Mouse (Mus musculus) embryonic facial prominence, embryonic 13.5 days (tissue): ENCODE measurements around the gene 2410137M14Rik. TPM values are rescaled to one million over a fixed set of nuclear protein-coding genes. Genes with fewer than 3 reads are reported as not detected.

Experiments
- ATAC-seq: fragments of 200-750 bp; cut with Nextera tagmentation; 2 replicates; pipeline ENCODE4 v1.8.0; 2017; ENCODE audit warnings: low read depth; ENCODE audit not compliant: insufficient number of reproducible peaks, insufficient read depth, low FRiP score, low TSS enrichment
- H3K27ac ChIP-seq: fragments of 300-500 bp; sonication (generic); 2 replicates; pipeline ENCODE4 v1.5.1; 2015; ENCODE audit warnings: moderate library complexity, mild to moderate bottlenecking, inconsistent platforms
- H3K27me3 ChIP-seq: fragments of 300-500 bp; sonication (generic); 2 replicates; pipeline ENCODE4 v1.6.1; 2015; ENCODE audit warnings: mild to moderate bottlenecking, inconsistent platforms
- H3K36me3 ChIP-seq: fragments of 300-500 bp; sonication (generic); 2 replicates; pipeline ENCODE4 v1.6.1; 2015; ENCODE audit warnings: mild to moderate bottlenecking, inconsistent platforms
- H3K4me1 ChIP-seq: fragments of 300-500 bp; sonication (generic); 2 replicates; pipeline ENCODE4 v1.6.1; 2015; ENCODE audit warnings: inconsistent platforms
- H3K4me2 ChIP-seq: fragments of 300-500 bp; sonication (generic); 2 replicates; pipeline ENCODE4 v1.6.1; 2015; ENCODE audit warnings: moderate library complexity, mild to moderate bottlenecking, inconsistent platforms
- H3K4me3 ChIP-seq: fragments of 300-500 bp; sonication (generic); 2 replicates; pipeline ENCODE4 v1.5.1; 2015; ENCODE audit warnings: mild to moderate bottlenecking, inconsistent platforms
- H3K9ac ChIP-seq: fragments of 300-500 bp; sonication (generic); 2 replicates; pipeline ENCODE4 v1.6.1; 2015; ENCODE audit warnings: mild to moderate bottlenecking, inconsistent platforms
- H3K9me3 ChIP-seq: fragments of 300-500 bp; sonication (generic); 2 replicates; pipeline ENCODE4 v1.6.1; 2016; ENCODE audit warnings: inconsistent platforms
- WGBS: fragments of 180-500 bp; shearing (Covaris S2); methylation state at CpG from one replicate; pipeline ENCODE4 v1.1.7; 2015; ENCODE audit warnings: mixed read lengths; 5-methylcytosine and 5-hydroxymethylcytosine counted together
- polyA plus RNA-seq: library from polyadenylated mRNA; unstranded; fragments of >200 nt; fragmentation: Nextera tagmentation; extraction: Ambion mirVana; gene quantifications from 2 replicates; pipeline ENCODE4 v1.2.1, GENCODE M21; 2015

Gene 2410137M14Rik
- polyA plus RNA-seq, 1 experiment from 2014 or later: not detected

DNA sequence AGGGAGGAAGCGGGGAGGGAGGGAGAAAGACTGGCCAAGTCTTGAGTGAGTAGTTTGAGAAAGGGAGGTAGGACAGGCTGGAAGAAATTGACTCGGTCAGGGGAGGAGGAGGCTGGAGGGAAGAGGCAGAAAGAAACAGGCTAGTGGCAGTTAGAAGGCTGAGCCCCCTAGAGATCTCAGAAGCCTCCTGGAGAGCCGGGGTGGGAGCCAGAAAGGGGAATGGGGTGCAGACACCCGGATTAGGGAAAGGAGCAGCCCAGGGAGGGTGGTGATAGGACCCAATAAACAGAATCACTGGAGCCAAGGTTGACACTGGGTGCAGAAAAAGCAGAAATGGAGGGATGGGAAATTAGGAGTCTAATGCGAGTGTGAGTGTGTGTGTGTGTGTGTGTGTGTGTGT, 37.3 kb downstream of the 2410137M14Rik start:
- Histone ChIP-seq H3K36me3 (peaks cover 5% of the 10 kb centered on the region), H3K9me3 (no peaks in the 10 kb centered on the region), H3K9ac (peak overlapping the region; percentile 64; the same call in 1 of the 2 replicates), H3K27me3 (peaks cover 81% of the 10 kb centered on the region), H3K4me1 (peaks cover 23% of the 10 kb centered on the region), H3K27ac (no peak overlapping the region), H3K4me3 (peak overlapping the region; percentile 45; the same call in 1 of the 2 replicates), H3K4me2 (peak overlapping the region; percentile 75; the same call in 1 of the 2 replicates)
- no peak for ATAC-seq
- 27% methylated on average over 5 of the region's 5 CpGs for WGBS

DNA sequence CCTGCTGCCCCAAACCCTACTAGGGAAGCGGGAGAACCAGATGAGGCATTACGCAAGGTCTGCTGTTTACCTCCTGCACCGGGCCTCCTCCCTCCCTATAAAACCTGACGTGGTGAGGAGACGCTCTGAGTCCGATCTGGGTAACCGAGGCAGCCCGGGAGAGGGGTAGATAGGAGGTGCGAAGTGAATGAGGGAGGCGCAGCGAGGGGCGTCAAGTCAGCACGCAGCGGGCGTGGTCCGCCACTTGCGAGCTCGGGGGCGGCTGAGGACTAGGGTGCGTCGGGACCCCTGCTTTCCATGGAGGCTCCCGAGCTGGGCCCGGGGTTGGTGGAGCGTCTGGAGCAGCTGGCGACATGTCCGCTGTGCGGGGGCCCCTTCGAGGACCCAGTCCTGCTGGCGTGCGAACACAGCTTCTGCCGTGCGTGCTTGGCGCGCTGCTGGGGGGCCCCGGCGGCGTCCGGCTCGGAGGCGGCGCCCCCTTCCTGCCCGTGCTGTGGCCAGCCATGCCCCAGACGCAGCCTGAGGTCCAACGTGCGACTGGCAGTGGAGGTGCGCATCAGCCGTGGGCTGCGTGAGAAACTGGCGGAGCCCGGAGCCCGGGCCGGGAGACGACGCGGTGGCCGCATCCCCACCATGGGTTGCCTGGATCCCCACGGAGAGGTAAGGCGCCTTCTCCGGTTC, 38.1 kb downstream of the 2410137M14Rik start, which contains the start of gene Rnf39:
TSS of gene Rnf39 (plus strand) at position 128 of the 681 bp plus-strand sequence.
- Histone ChIP-seq H3K27me3 (peaks cover 79% of the 10 kb centered on the region), H3K36me3 (no peaks in the 10 kb centered on the region), H3K4me2 (peak within 1 kb of the TSS; percentile 75), H3K4me1 (peaks cover 23% of the 10 kb centered on the region), H3K9me3 (no peaks in the 10 kb centered on the region), H3K9ac (peak within 1 kb of the TSS; percentile 64), H3K27ac (no peak within 1 kb of the TSS), H3K4me3 (peak within 1 kb of the TSS; percentile 45)
- no peak for ATAC-seq
- WGBS: 2% methylated on average over 59 of the region's 59 CpGs

DNA sequence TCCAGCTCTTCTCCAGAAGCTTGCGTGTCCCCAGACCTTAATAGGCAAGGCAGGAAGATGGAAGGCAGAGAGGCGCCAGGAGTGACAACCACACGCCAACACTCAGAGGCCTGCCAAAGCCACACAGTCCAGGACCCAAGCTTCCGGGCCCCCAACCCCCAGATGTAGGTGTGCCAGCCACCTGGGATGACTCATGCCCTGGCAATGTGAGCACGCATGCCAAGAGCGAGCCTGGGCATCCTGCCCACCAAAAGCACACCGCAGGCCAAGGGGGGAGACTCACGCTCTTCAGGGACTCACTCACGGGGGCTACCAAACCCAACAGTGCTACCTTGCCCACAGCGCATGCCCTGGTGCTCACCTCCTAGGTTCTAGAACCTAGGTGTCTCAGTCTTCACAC, 38.6 kb downstream of the 2410137M14Rik start:
- peak; percentile 63; the same call in 1 of the 2 replicates for ATAC-seq
- peaks cover 18% of the 10 kb centered on the region for H3K4me1 ChIP-seq
- no peaks in the 10 kb centered on the region for H3K9me3 ChIP-seq
- no peaks in the 10 kb centered on the region for H3K36me3 ChIP-seq
- WGBS: 51% methylated on average over 10 of the region's 10 CpGs
- peak overlapping the region; percentile 75 for H3K4me2 ChIP-seq
- peaks cover 83% of the 10 kb centered on the region for H3K27me3 ChIP-seq
- H3K27ac ChIP-seq: no peak overlapping the region
- H3K9ac ChIP-seq: no peak overlapping the region; the same call in 1 of the 2 replicates
- H3K4me3 ChIP-seq: peak overlapping the region; percentile 45

DNA sequence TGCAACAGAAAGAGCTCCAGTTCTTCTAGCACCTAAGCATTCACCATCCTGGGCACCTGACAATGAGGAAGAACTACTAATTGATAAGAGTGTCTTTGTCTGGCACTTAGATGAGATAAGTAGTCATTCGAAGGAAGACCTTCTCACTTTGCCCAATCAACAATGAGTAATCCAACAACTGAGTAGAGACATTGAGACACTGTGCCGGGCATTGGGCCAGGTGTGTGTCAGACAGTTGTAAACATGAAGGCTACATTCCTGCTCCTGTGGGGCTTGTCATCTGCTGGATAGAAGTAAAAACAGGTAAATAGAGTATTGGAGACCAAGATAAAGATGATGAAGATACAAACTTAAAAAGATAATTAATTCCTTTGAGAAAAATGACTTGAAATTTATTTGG, 43.0 kb downstream of the 2410137M14Rik start:
- no peaks in the 10 kb centered on the region for H3K9me3 ChIP-seq
- no peaks in the 10 kb centered on the region for H3K36me3 ChIP-seq
- no peak overlapping the region for H3K9ac ChIP-seq
- H3K27ac ChIP-seq: no peak overlapping the region
- no peak overlapping the region for H3K4me3 ChIP-seq
- peaks cover 9% of the 10 kb centered on the region for H3K4me1 ChIP-seq
- H3K27me3 ChIP-seq: peaks cover 50% of the 10 kb centered on the region
- no peak overlapping the region for H3K4me2 ChIP-seq
- ATAC-seq: no peak
- 88% methylated on average over 2 of the region's 2 CpGs for WGBS

DNA sequence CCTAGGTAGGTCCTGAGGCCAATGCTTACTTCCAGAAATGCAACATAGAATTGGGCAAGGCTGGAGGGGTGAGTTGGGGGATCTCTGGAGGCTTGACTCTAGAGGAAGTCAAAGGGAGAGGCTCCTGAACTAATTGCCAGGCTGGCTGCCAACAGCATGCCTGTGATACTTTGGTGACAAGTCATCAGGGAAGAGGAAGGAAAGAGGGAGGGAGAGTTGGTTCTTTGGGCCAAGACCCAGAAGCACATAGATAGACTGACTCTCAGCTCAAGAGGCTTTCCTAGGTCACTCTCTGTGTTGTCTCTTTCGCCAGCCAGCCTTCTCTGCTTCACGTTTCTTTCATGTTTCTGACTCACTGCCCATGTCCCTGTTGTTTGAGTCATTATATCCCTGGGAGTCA, 49.2 kb downstream of the 2410137M14Rik start:
- no peaks in the 10 kb centered on the region for H3K9me3 ChIP-seq
- no peaks in the 10 kb centered on the region for H3K36me3 ChIP-seq
- no peak overlapping the region for H3K27ac ChIP-seq
- H3K27me3 ChIP-seq: peaks cover 4% of the 10 kb centered on the region
- no peak overlapping the region for H3K4me2 ChIP-seq
- H3K4me1 ChIP-seq: no peaks in the 10 kb centered on the region
- 69% methylated on average over 2 of the region's 2 CpGs for WGBS
- no peak for ATAC-seq
- H3K9ac ChIP-seq: no peak overlapping the region
- H3K4me3 ChIP-seq: no peak overlapping the region

DNA sequence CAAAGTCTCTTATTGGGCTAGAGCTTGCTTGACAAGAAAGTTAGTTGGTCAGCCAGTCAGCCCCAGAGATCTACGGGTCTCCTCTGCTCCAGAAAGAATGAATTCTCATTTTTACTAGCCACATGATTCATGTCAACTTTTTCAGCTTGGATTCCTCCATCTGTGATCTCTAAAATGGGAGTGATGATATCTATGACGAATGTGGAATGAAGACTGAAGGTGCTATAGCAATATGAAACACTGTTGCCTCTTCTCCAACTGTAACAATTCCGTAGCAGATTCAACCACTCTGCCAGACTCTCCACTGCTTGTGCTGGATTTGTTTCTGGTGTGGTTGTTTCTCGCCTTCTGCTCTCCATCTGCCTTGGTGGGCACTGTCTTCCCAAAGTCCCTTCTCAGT, 49.9 kb downstream of the 2410137M14Rik start:
- Histone ChIP-seq H3K9me3 (no peaks in the 10 kb centered on the region), H3K27me3 (peaks cover 6% of the 10 kb centered on the region), H3K36me3 (no peaks in the 10 kb centered on the region), H3K27ac (no peak overlapping the region), H3K9ac (no peak overlapping the region), H3K4me1 (no peaks in the 10 kb centered on the region), H3K4me2 (no peak overlapping the region), H3K4me3 (no peak overlapping the region)
- no peak for ATAC-seq
- WGBS: 78% methylated on average over 4 of the region's 4 CpGs

DNA sequence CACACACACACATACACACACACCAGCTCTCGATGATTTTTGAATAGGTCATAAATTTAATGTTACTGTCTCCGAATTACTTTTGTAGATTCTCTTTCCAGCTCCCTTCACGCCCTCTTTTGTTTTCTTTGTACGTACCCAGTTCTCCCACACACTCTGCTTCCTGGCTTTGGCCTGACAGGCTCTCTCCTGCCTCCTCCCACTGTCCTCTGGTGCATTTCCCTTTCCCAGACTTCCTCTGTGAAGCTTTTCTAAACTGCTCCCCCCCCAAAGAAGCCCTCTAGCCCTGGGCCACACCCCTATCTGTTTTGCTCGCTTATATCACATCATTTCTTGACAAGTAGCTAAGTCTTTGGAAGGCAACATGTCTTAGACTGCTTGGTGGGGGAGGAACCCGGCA, 50.8 kb downstream of the 2410137M14Rik start:
- Histone ChIP-seq H3K27me3 (peaks cover 10% of the 10 kb centered on the region), H3K9ac (no peak overlapping the region), H3K36me3 (no peaks in the 10 kb centered on the region), H3K4me3 (no peak overlapping the region), H3K4me2 (no peak overlapping the region), H3K27ac (no peak overlapping the region), H3K4me1 (no peaks in the 10 kb centered on the region), H3K9me3 (no peaks in the 10 kb centered on the region)
- 80% methylated on average over 6 of the region's 6 CpGs for WGBS
- ATAC-seq: no peak

DNA sequence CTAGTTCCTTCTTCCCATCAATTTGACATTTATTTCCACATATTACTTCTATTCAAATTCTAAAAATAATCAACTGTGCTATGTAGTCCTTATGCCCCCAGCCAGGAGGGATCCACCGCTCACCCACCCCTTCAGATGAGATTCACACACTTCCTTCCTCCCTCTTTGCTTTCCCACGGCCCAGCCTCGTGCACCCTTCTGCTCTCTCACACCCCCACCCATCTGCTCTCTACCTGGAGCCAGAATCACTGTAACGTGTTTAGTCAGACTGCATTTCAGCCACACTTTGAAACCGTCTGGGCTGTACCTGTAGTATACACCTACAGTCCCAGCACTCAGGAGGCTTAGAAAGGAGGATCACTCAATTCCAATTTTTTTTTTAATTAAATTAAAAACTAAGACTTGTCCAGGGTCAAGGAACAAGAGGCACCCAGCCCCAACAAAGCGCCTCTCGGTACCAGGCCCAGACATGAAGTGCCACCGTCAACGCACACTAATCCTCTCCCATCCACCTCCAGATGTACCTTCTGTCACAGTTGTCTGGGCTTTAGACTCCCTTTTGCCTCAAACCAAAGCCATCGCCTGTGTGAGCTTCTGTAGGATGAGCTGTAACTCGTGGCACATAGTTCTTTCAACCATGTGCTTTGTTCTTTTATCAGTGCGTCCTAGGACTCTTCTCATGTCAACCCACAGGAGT, 51.7 kb downstream of the 2410137M14Rik start:
- Histone ChIP-seq H3K4me3 (no peak overlapping the region), H3K36me3 (no peaks in the 10 kb centered on the region), H3K9ac (no peak overlapping the region), H3K4me1 (no peaks in the 10 kb centered on the region), H3K9me3 (no peaks in the 10 kb centered on the region), H3K4me2 (no peak overlapping the region), H3K27me3 (peaks cover 9% of the 10 kb centered on the region), H3K27ac (no peak overlapping the region)
- no peak for ATAC-seq
- WGBS: 78% methylated on average over 12 of the region's 12 CpGs

Other genes with a start within 250 kb of the 2410137M14Rik start
- not detected in 2 replicates for gene H2-M10.5, start 208.3 kb downstream of the 2410137M14Rik start, polyA plus RNA-seq
- gene H2-M10.6, start 169.1 kb downstream of the 2410137M14Rik start, polyA plus RNA-seq: not detected in 2 replicates
- 55.7 and 60.3 TPM in 2 replicates for gene Trim26, start 144.1 kb downstream of the 2410137M14Rik start, polyA plus RNA-seq
- gene Trim15, start 114.0 kb downstream of the 2410137M14Rik start, polyA plus RNA-seq: 0.24 and 0.48 TPM in 2 replicates
- gene Trim10, start 111.7 kb downstream of the 2410137M14Rik start, polyA plus RNA-seq: 1.8 and 4.7 TPM in 2 replicates
- gene Trim40, start 91.1 kb downstream of the 2410137M14Rik start, polyA plus RNA-seq: not detected in 2 replicates
- gene Trim31, start 83.1 kb downstream of the 2410137M14Rik start, polyA plus RNA-seq: not detected in 2 replicates
- gene Rnf39, start 38.3 kb downstream of the 2410137M14Rik start, polyA plus RNA-seq: 0.35 and 0.39 TPM in 2 replicates
- 118 and 130 TPM in 2 replicates for gene Ppp1r11, start 29.5 kb downstream of the 2410137M14Rik start, polyA plus RNA-seq
- gene Znrd1, start 22.7 kb downstream of the 2410137M14Rik start, polyA plus RNA-seq: 106 and 115 TPM in 2 replicates
- 4.9 and 6.4 TPM in 2 replicates for gene Znrd1as, start 22.6 kb downstream of the 2410137M14Rik start, polyA plus RNA-seq
- gene H2-M5, start 8.3 kb upstream of the 2410137M14Rik start, polyA plus RNA-seq: 1.4 TPM in 2 replicates
- gene Zfp57, start 19.9 kb upstream of the 2410137M14Rik start, polyA plus RNA-seq: 112 and 113 TPM in 2 replicates
- 0.30 and 0.31 TPM in 2 replicates for gene Mog, start 42.2 kb upstream of the 2410137M14Rik start, polyA plus RNA-seq
- 15.8 and 16.1 TPM in 2 replicates for gene Gabbr1, start 64.7 kb upstream of the 2410137M14Rik start, polyA plus RNA-seq
- gene Olfr90, start 107.3 kb upstream of the 2410137M14Rik start, polyA plus RNA-seq: 0.10 TPM in 1 of 2 replicates, not detected in the other
- gene Olfr91, start 117.0 kb upstream of the 2410137M14Rik start, polyA plus RNA-seq: not detected in 2 replicates
- not detected in 2 replicates for gene Olfr92, start 138.9 kb upstream of the 2410137M14Rik start, polyA plus RNA-seq
- not detected in 2 replicates for gene Olfr93, start 180.3 kb upstream of the 2410137M14Rik start, polyA plus RNA-seq
- gene Ubd, start 212.7 kb upstream of the 2410137M14Rik start, polyA plus RNA-seq: not detected in 2 replicates
- gene Olfr94, start 219.8 kb upstream of the 2410137M14Rik start, polyA plus RNA-seq: not detected in 2 replicates
- not detected in 2 replicates for gene Olfr95, start 231.9 kb upstream of the 2410137M14Rik start, polyA plus RNA-seq
- not detected in 2 replicates for gene Olfr96, start 238.9 kb upstream of the 2410137M14Rik start, polyA plus RNA-seq